8 mouse cellular contexts compared by ENCODE assay signal in the genomic region with DNA sequence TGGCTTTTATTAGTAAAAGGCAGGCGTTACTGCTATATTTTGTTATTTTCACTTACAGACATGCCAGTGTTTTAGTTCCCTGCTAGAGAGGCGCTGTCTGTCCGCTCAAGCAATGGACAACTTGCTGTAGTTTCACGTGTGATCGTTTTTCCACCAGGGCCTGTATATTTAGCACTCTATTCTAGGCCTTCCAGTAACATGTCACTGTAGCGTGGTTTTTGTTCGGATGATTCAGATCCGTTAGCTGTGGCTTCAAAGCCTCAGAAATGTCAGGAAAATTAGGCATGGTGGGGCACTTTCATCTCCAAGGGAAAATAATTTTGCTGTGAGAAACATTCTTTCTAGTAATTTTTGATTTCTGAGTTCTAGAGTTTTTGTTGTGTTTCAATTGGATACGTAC. TPM values are rescaled to one million over a fixed set of nuclear protein-coding genes. Genes with fewer than 3 reads are reported as not detected.
DNase-seq lines count a peak whose midpoint lies in the region; ATAC-seq lines count a peak whose summit lies in the region.

No protein-coding gene starts in this region.

- H3K36me3 ChIP-seq in heart, embryonic 11.5 days (ENCODE audit: control insufficient read depth, insufficient read depth, low read length) = no peaks in the 10 kb centered on the region
- peaks cover 53% of the 10 kb centered on the region for H3K36me3 ChIP-seq in megakaryocyte, embryonic 14.5 days (replicated peaks; ENCODE audit: low read length)
- no peaks in the 10 kb centered on the region for H3K36me3 ChIP-seq in intestine, embryonic 16.5 days (ENCODE audit: control insufficient read depth, insufficient read depth, low read length)
- H3K36me3 ChIP-seq in stomach, embryonic 16.5 days (ENCODE audit: control insufficient read depth, insufficient read depth, low read length) = no peaks in the 10 kb centered on the region

- no peaks in the 10 kb centered on the region for H3K9me3 ChIP-seq in heart, embryonic 11.5 days (replicated peaks; ENCODE audit: control insufficient read depth, low read length)
- H3K9me3 ChIP-seq in megakaryocyte, embryonic 14.5 days = no peaks in the 10 kb centered on the region
- no peaks in the 10 kb centered on the region for H3K9me3 ChIP-seq in intestine, embryonic 16.5 days (ENCODE audit: control insufficient read depth, low read length)
- H3K9me3 ChIP-seq in stomach, embryonic 16.5 days (replicated peaks; ENCODE audit: control insufficient read depth, low read length) = no peaks in the 10 kb centered on the region

- no peak overlapping the region; the same call in 1 of the 2 replicates for H3K9ac ChIP-seq in heart, embryonic 11.5 days (ENCODE audit: low read depth, low read length)
- peak overlapping the region; percentile 98 for H3K9ac ChIP-seq in intestine, embryonic 16.5 days (ENCODE audit: low read depth, low read length)
- H3K9ac ChIP-seq in stomach, embryonic 16.5 days (ENCODE audit: low read length) = peak overlapping the region; percentile 99

- no peaks in the 10 kb centered on the region for H3K27me3 ChIP-seq in heart, embryonic 11.5 days (ENCODE audit: control insufficient read depth, insufficient read depth, low read length)
- no peaks in the 10 kb centered on the region for H3K27me3 ChIP-seq in megakaryocyte, embryonic 14.5 days (replicated peaks)
- no peaks in the 10 kb centered on the region for H3K27me3 ChIP-seq in intestine, embryonic 16.5 days (replicated peaks; ENCODE audit: control insufficient read depth, insufficient read depth, low read length)
- no peaks in the 10 kb centered on the region for H3K27me3 ChIP-seq in stomach, embryonic 16.5 days (ENCODE audit: control insufficient read depth, insufficient read depth, low read length)

- intact Hi-C loops in heart, postnatal 14 days (cut with DNase I) = loop anchor here (2.0 to 5.0 kb wide), 3 partner anchors 46 to 88 kb away; no protein-coding TSS in a partner anchor

- peak overlapping the region; percentile 93 for H3K4me3 ChIP-seq in heart, embryonic 11.5 days (ENCODE audit: low read depth, low read length)
- peak overlapping the region; percentile 98 for H3K4me3 ChIP-seq in megakaryocyte, embryonic 14.5 days (replicated peaks)
- peak overlapping the region; percentile 95 for H3K4me3 ChIP-seq in intestine, embryonic 16.5 days (ENCODE audit: low read length)
- H3K4me3 ChIP-seq in stomach, embryonic 16.5 days (replicated peaks; ENCODE audit: low read length) = peak overlapping the region; percentile 87

- WGBS in heart, embryonic 11.5 days (ENCODE audit: insufficient replicate concordance) = 77% methylated on average over 9 of the region's 9 CpGs
- 74% methylated on average over 9 of the region's 9 CpGs for WGBS in intestine, embryonic 16.5 days
- WGBS in stomach, embryonic 16.5 days = 69% methylated on average over 9 of the region's 9 CpGs

- H3K4me1 ChIP-seq in heart, embryonic 11.5 days (ENCODE audit: control insufficient read depth, insufficient read depth, low read length) = peaks cover 45% of the 10 kb centered on the region
- H3K4me1 ChIP-seq in megakaryocyte, embryonic 14.5 days = peaks cover 84% of the 10 kb centered on the region
- H3K4me1 ChIP-seq in intestine, embryonic 16.5 days (ENCODE audit: control insufficient read depth, insufficient read depth, low read length) = peaks cover 43% of the 10 kb centered on the region
- H3K4me1 ChIP-seq in stomach, embryonic 16.5 days (ENCODE audit: control insufficient read depth, insufficient read depth, low read length) = peaks cover 58% of the 10 kb centered on the region

- peak overlapping the region; percentile 79 for H3K4me2 ChIP-seq in heart, embryonic 11.5 days
- H3K4me2 ChIP-seq in intestine, embryonic 16.5 days (ENCODE audit: low read depth, low read length) = peak overlapping the region; percentile 72
- H3K4me2 ChIP-seq in stomach, embryonic 16.5 days (ENCODE audit: low read depth, low read length) = peak overlapping the region; percentile 70

- DNase-seq in heart, postnatal 14 days = no peak
- no peak for DNase-seq in embryo, embryonic 10 days (ENCODE audit: low spot score)
- DNase-seq in thymus, postnatal 10 days (ENCODE audit: low spot score in 2 of 2) = no peak

- peak overlapping the region; percentile 6; the same call in 1 of the 2 replicates for H3K27ac ChIP-seq in heart, embryonic 11.5 days (ENCODE audit: low read depth, low read length)
- H3K27ac ChIP-seq in intestine, embryonic 16.5 days (ENCODE audit: low read length) = no peak overlapping the region
- peak overlapping the region; percentile 13; the same call in 1 of the 2 replicates for H3K27ac ChIP-seq in stomach, embryonic 16.5 days (ENCODE audit: low read length)

- no peak for ATAC-seq in heart, embryonic 11.5 days (replicated peaks; ENCODE audit: insufficient number of reproducible peaks, low FRiP score, low TSS enrichment)
- no peak for ATAC-seq in megakaryocyte, adult 5-6 weeks (ENCODE audit: poor library complexity, severe bottlenecking)
- no peak for ATAC-seq in intestine, embryonic 16.5 days
- no peak for ATAC-seq in stomach, embryonic 16.5 days (ENCODE audit: insufficient read depth, low FRiP score)

RNA-seq across cellular contexts. Expression of a gene that starts 2.0 kb away (rescaled TPM):
- polyA plus RNA-seq in heart, embryonic 11.5 days (2014; fragmentation: Nextera tagmentation; extraction: Ambion mirVana) = 69.8 and 74.4 TPM in 2 replicates
- 100 to 1,000 TPM; 201 to 215 TPM for total RNA-seq in heart, postnatal 14 days (2021)
- 95.0 and 304 TPM in 2 replicates for polyA plus RNA-seq in megakaryocyte, embryonic 14.5 days (2012; ENCODE audit: insufficient read depth, low replicate concordance)
- total RNA-seq in megakaryocyte, adult 5-6 weeks (2015) = 11.4 and 11.9 TPM in 2 replicates
- total RNA-seq in megakaryocyte, adult 5-6 weeks (2017) = 7.6 and 10.5 TPM in 2 replicates
- polyA plus RNA-seq in intestine, embryonic 16.5 days (2015; fragmentation: Nextera tagmentation; extraction: Ambion mirVana) = 8.9 and 27.7 TPM in 2 replicates
- 20.0 and 21.3 TPM in 2 replicates for polyA plus RNA-seq in stomach, embryonic 16.5 days (2015; fragmentation: Nextera tagmentation; extraction: Ambion mirVana)
